Mouse (Mus musculus) embryonic facial prominence, embryonic 11.5 days (tissue): ENCODE measurements at regions not wholly inside any gene's neighbourhood (a gene's known extent, or its start where the extent isn't known, plus 50 kb on each side); places are given as distances from the start of the nearest gene placed in this dataset.

Source experiments
- ATAC-seq: fragments of 200-750 bp; cut with Nextera tagmentation; replicated peaks from 2 replicates; pipeline ENCODE4 v1.8.0; 2017; ENCODE audit warnings: low read depth; ENCODE audit not compliant: insufficient number of reproducible peaks, low FRiP score, low TSS enrichment
- DNase-seq: peaks from one replicate; pipeline ENCODE4 v3.0.0-alpha.2; 2015; ENCODE audit warnings: low spot score
- H3K27ac ChIP-seq: fragments of 300-500 bp; sonication (generic); replicated peaks from 2 replicates; pipeline ENCODE4 v1.5.1; 2014; ENCODE audit warnings: mild to moderate bottlenecking, low read depth, low read length, control low read depth
- H3K27me3 ChIP-seq: fragments of 300-500 bp; sonication (generic); 2 replicates; pipeline ENCODE4 v1.6.1; 2014; ENCODE audit warnings: mild to moderate bottlenecking, low read length, moderate library complexity, mixed read lengths; ENCODE audit not compliant: control insufficient read depth, insufficient read depth
- H3K36me3 ChIP-seq: fragments of 300-500 bp; sonication (generic); replicated peaks from 2 replicates; pipeline ENCODE4 v1.6.1; 2014; ENCODE audit warnings: low read depth, mild to moderate bottlenecking, low read length, moderate library complexity, mixed read lengths; ENCODE audit not compliant: control insufficient read depth, insufficient read depth
- H3K4me1 ChIP-seq: fragments of 300-500 bp; sonication (generic); 2 replicates; pipeline ENCODE4 v1.6.1; 2014; ENCODE audit warnings: low read length, mixed read lengths; ENCODE audit not compliant: control insufficient read depth, insufficient read depth
- H3K4me2 ChIP-seq: fragments of 300-500 bp; sonication (generic); 2 replicates; pipeline ENCODE4 v1.6.1; 2014; ENCODE audit warnings: low read depth, mild to moderate bottlenecking, control low read depth, low read length, moderate library complexity
- H3K4me3 ChIP-seq: fragments of 300-500 bp; sonication (generic); 2 replicates; pipeline ENCODE4 v1.5.1; 2014; ENCODE audit warnings: low read depth, low read length, control low read depth
- H3K9ac ChIP-seq: fragments of 300-500 bp; sonication (generic); replicated peaks from 2 replicates; pipeline ENCODE4 v1.6.1; 2014; ENCODE audit warnings: mild to moderate bottlenecking, control low read depth, low read length
- H3K9me3 ChIP-seq: fragments of 300-500 bp; sonication (generic); replicated peaks from 2 replicates; pipeline ENCODE4 v1.6.1; 2016; ENCODE audit warnings: mild to moderate bottlenecking, low read length, inconsistent platforms, mixed read lengths; ENCODE audit not compliant: control insufficient read depth
- WGBS: fragments of 180-500 bp; shearing (Covaris S2); extraction: QIAGEN DNeasy Blood & Tissue Kit; methylation state at CpG from one replicate; pipeline ENCODE4 v1.1.7; 2014; 5-methylcytosine and 5-hydroxymethylcytosine counted together

GRCm38 (mm10) chr3:52906823-52907564 lies 110.0 kb downstream of the Cog6 start:
- no peak for DNase-seq
- H3K36me3 ChIP-seq: no peaks in the 10 kb centered on the region
- no peak overlapping the region for H3K4me2 ChIP-seq
- H3K4me1 ChIP-seq: no peaks in the 10 kb centered on the region
- no peak overlapping the region for H3K4me3 ChIP-seq
- no peak overlapping the region for H3K27ac ChIP-seq
- no peak overlapping the region for H3K9ac ChIP-seq
- ATAC-seq: no peak
- H3K27me3 ChIP-seq: no peaks in the 10 kb centered on the region
- 92% methylated on average over 3 of the region's 3 CpGs for WGBS
- H3K9me3 ChIP-seq: no peaks in the 10 kb centered on the region

GRCm38 (mm10) chr3:52904028-52904427 lies 113.0 kb downstream of the Cog6 start:
- Histone ChIP-seq H3K27me3 (no peaks in the 10 kb centered on the region), H3K9me3 (no peaks in the 10 kb centered on the region), H3K4me3 (no peak overlapping the region), H3K36me3 (no peaks in the 10 kb centered on the region), H3K9ac (no peak overlapping the region), H3K4me2 (no peak overlapping the region), H3K27ac (no peak overlapping the region), H3K4me1 (no peaks in the 10 kb centered on the region)
- ATAC-seq (no peak), DNase-seq (no peak)
- WGBS: 88% methylated on average over 3 of the region's 3 CpGs

- Histone ChIP-seq H3K9me3 (no peaks in the 10 kb centered on the region), H3K4me3 (no peak overlapping the region), H3K27ac (no peak overlapping the region), H3K36me3 (no peaks in the 10 kb centered on the region), H3K4me1 (no peaks in the 10 kb centered on the region), H3K27me3 (no peaks in the 10 kb centered on the region), H3K4me2 (no peak overlapping the region), H3K9ac (no peak overlapping the region)
- ATAC-seq: no peak
- DNase-seq: no peak
- WGBS: 49% methylated on average over 4 of the region's 4 CpGs
Measured at GRCm38 (mm10) chr3:52897665-52898064, 119.4 kb downstream of the Cog6 start.

- WGBS: 82% methylated on average over 7 of the region's 7 CpGs
- H3K36me3 ChIP-seq: no peaks in the 10 kb centered on the region
Measured at GRCm38 (mm10) chr3:52896462-52896861, 120.6 kb downstream of the Cog6 start.

GRCm38 (mm10) chr3:52895751-52896150 lies 121.3 kb downstream of the Cog6 start:
- Histone ChIP-seq H3K27me3 (no peaks in the 10 kb centered on the region), H3K4me2 (no peak overlapping the region), H3K9me3 (no peaks in the 10 kb centered on the region), H3K27ac (no peak overlapping the region), H3K4me3 (no peak overlapping the region), H3K4me1 (no peaks in the 10 kb centered on the region), H3K36me3 (no peaks in the 10 kb centered on the region), H3K9ac (no peak overlapping the region)
- 92% methylated on average over 5 of the region's 5 CpGs for WGBS
- no peak for DNase-seq
- ATAC-seq: no peak

More at GRCm38 (mm10) chr3:52896462-52896861, 120.6 kb downstream of the Cog6 start:
- Histone ChIP-seq H3K4me1 (no peaks in the 10 kb centered on the region), H3K27ac (no peak overlapping the region), H3K9me3 (no peaks in the 10 kb centered on the region), H3K9ac (no peak overlapping the region), H3K4me2 (no peak overlapping the region), H3K27me3 (no peaks in the 10 kb centered on the region), H3K4me3 (no peak overlapping the region)
- ATAC-seq: no peak
- DNase-seq: no peak

GRCm38 (mm10) chr3:52894812-52895211 lies 122.2 kb downstream of the Cog6 start:
- no peaks in the 10 kb centered on the region for H3K36me3 ChIP-seq
- H3K9ac ChIP-seq: no peak overlapping the region
- no peak overlapping the region for H3K4me3 ChIP-seq
- no peaks in the 10 kb centered on the region for H3K9me3 ChIP-seq
- WGBS: 89% methylated on average over 2 of the region's 2 CpGs
- H3K27me3 ChIP-seq: no peaks in the 10 kb centered on the region
- no peak for ATAC-seq
- H3K4me1 ChIP-seq: no peaks in the 10 kb centered on the region
- no peak overlapping the region for H3K27ac ChIP-seq
- H3K4me2 ChIP-seq: no peak overlapping the region
- DNase-seq: no peak

GRCm38 (mm10) chr3:52889156-52889715 lies 127.8 kb downstream of the Cog6 start:
- Histone ChIP-seq H3K9ac (no peak overlapping the region), H3K27ac (no peak overlapping the region), H3K4me2 (no peak overlapping the region), H3K9me3 (no peaks in the 10 kb centered on the region), H3K36me3 (no peaks in the 10 kb centered on the region), H3K4me3 (no peak overlapping the region), H3K27me3 (no peaks in the 10 kb centered on the region), H3K4me1 (no peaks in the 10 kb centered on the region)
- WGBS: 84% methylated on average over 4 of the region's 4 CpGs
- DNase-seq (no peak), ATAC-seq (no peak)

GRCm38 (mm10) chr3:52881981-52882380 lies 135.1 kb downstream of the Cog6 start:
- Histone ChIP-seq H3K4me3 (no peak overlapping the region), H3K9ac (no peak overlapping the region), H3K4me1 (no peaks in the 10 kb centered on the region), H3K36me3 (no peaks in the 10 kb centered on the region), H3K27me3 (no peaks in the 10 kb centered on the region), H3K4me2 (no peak overlapping the region), H3K9me3 (no peaks in the 10 kb centered on the region), H3K27ac (no peak overlapping the region)
- 88% methylated on average over 3 of the region's 3 CpGs for WGBS
- no peak for DNase-seq
- no peak for ATAC-seq
